Mouse (Mus musculus) intestine, embryonic 16.5 days (tissue): ENCODE data around the gene Cryzl2. TPM values are rescaled to one million over a fixed set of nuclear protein-coding genes. Genes with fewer than 3 reads are reported as not detected.

Experiments
- ATAC-seq: fragments of 200-750 bp; cut with Nextera tagmentation; 2 replicates; pipeline ENCODE4 v1.8.0; 2017; ENCODE audit warnings: moderate TSS enrichment, moderate library complexity
- H3K27ac ChIP-seq: fragments of 300-500 bp; sonication (generic); 2 replicates; pipeline ENCODE4 v1.5.1; 2014; ENCODE audit warnings: mild to moderate bottlenecking, low read length
- H3K27me3 ChIP-seq: fragments of 300-500 bp; sonication (generic); replicated peaks from 2 replicates; pipeline ENCODE4 v1.6.1; 2014; ENCODE audit warnings: low read length, control low read depth, mixed read lengths; ENCODE audit not compliant: control insufficient read depth, insufficient read depth
- H3K36me3 ChIP-seq: fragments of 300-500 bp; sonication (generic); 2 replicates; pipeline ENCODE4 v1.6.1; 2014; ENCODE audit warnings: low read length, control low read depth; ENCODE audit not compliant: control insufficient read depth, insufficient read depth
- H3K4me1 ChIP-seq: fragments of 300-500 bp; sonication (generic); 2 replicates; pipeline ENCODE4 v1.6.1; 2014; ENCODE audit warnings: low read length, control low read depth, mixed read lengths; ENCODE audit not compliant: control insufficient read depth, insufficient read depth
- H3K4me2 ChIP-seq: fragments of 300-500 bp; sonication (generic); 2 replicates; pipeline ENCODE4 v1.6.1; 2014; ENCODE audit warnings: low read depth, low read length, control low read depth
- H3K4me3 ChIP-seq: fragments of 300-500 bp; sonication (generic); 2 replicates; pipeline ENCODE4 v1.5.1; 2014; ENCODE audit warnings: mild to moderate bottlenecking, low read length
- H3K9ac ChIP-seq: fragments of 300-500 bp; sonication (generic); 2 replicates; pipeline ENCODE4 v1.6.1; 2014; ENCODE audit warnings: low read depth, low read length
- H3K9me3 ChIP-seq: fragments of 300-500 bp; sonication (generic); 2 replicates; pipeline ENCODE4 v1.6.1; 2016; ENCODE audit warnings: low read length, control low read depth; ENCODE audit not compliant: control insufficient read depth
- WGBS: fragments of 180-500 bp; shearing (Covaris S2); extraction: QIAGEN DNeasy Blood & Tissue Kit; methylation state at CpG from one replicate; pipeline ENCODE4 v1.1.7; 2014; 5-methylcytosine and 5-hydroxymethylcytosine counted together
- polyA plus RNA-seq: library from polyadenylated mRNA; unstranded; fragments of >200 nt; fragmentation: Nextera tagmentation; extraction: Ambion mirVana; gene quantifications from 2 replicates; pipeline ENCODE4 v1.2.1, GENCODE M21; 2015

Gene Cryzl2
- polyA plus RNA-seq, 1 experiment from 2014 or later: 12.7 TPM

DNA sequence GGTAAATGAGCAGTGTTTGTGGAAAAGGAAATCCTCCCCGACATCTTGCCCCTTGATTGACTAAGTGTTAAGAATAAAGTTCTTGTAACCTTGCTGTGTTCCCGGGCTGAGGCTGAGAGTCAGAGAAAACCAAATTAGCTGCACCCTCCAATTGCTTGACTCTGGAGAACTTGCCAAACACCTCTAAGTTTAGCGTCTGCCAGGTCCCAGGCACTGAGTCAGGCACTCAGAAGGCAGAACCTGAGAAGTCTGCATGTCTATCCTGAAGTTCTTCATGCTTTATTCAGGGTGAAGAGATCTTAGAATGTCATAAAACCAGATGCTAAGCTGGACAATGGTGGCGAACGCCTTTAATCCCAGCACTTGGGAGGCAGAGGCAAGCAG, 9.6 kb upstream of the Cryzl2 start:
- no peaks in the 10 kb centered on the region for H3K9me3 ChIP-seq
- no peak overlapping the region for H3K9ac ChIP-seq
- no peak overlapping the region for H3K27ac ChIP-seq
- 73% methylated on average over 5 of the region's 5 CpGs for WGBS
- H3K4me3 ChIP-seq: no peak overlapping the region
- H3K4me2 ChIP-seq: no peak overlapping the region
- ATAC-seq: no peak
- H3K27me3 ChIP-seq: no peaks in the 10 kb centered on the region; the same call in 1 of the 2 replicates
- peaks cover 12% of the 10 kb centered on the region; the same call in 1 of the 2 replicates for H3K4me1 ChIP-seq
- no peaks in the 10 kb centered on the region for H3K36me3 ChIP-seq

DNA sequence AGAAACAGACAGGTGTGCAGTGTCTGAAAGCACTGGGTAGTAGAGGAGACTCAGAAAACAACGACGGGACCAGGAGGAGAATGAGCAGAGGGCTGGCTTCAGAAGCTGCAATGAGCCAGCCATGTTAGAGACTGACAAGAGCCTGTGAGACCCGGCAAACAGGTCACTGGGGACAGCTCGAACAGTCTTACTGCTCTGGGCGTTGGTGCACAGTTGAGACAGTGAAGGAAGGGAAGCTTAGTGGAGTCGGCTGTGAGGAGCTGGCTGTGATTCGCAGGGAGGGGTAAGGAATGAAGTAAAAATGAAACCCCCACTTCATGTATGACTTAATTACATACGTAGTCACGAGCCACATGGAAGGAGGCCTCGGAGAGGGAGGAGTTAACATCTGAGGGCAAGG, 8.8 kb upstream of the Cryzl2 start:
- H3K27ac ChIP-seq: peak overlapping the region; percentile 33; the same call in 1 of the 2 replicates
- peak overlapping the region; percentile 51 for H3K4me2 ChIP-seq
- peak overlapping the region; percentile 20 for H3K4me3 ChIP-seq
- H3K4me1 ChIP-seq: peaks cover 12% of the 10 kb centered on the region; the same call in 1 of the 2 replicates
- ATAC-seq: peak; percentile 70
- H3K36me3 ChIP-seq: no peaks in the 10 kb centered on the region
- H3K9me3 ChIP-seq: no peaks in the 10 kb centered on the region
- no peaks in the 10 kb centered on the region; the same call in 1 of the 2 replicates for H3K27me3 ChIP-seq
- 14% methylated on average over 10 of the region's 10 CpGs for WGBS
- peak overlapping the region; percentile 58 for H3K9ac ChIP-seq

DNA sequence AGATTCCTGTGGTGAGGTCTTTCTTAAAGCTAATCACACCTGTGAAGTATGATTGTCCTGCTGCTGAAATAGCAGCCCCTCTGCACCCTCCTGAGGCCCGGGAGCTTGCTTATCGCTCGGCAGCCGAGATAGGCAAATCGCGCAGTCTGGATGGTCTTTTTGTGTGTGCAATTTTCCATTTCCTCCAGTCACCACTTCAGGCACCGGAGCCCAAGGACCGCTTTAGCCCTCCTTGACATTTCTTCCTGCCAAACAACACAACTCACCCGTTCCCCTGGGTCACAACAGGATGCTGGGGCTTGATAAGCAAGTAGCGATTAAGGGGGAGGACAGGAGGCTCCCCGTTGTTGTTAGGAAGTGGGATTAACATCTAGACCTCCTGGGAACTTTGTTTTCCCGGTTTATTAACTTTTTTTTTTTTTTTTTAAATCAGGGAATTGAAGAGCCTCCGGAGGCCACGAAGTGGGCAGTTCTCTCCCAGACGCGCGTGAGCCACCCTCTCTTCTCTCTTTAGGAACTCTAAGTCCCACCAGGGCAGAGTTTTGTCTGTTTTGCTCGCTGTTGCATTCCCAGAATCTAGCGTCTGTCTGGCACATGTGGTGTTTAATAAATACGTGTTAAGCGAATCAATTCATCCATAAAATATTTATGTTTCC, 8.3 kb upstream of the Cryzl2 start:
- peak overlapping the region; percentile 20 for H3K4me3 ChIP-seq
- H3K27ac ChIP-seq: peak overlapping the region; percentile 33; the same call in 1 of the 2 replicates

DNA sequence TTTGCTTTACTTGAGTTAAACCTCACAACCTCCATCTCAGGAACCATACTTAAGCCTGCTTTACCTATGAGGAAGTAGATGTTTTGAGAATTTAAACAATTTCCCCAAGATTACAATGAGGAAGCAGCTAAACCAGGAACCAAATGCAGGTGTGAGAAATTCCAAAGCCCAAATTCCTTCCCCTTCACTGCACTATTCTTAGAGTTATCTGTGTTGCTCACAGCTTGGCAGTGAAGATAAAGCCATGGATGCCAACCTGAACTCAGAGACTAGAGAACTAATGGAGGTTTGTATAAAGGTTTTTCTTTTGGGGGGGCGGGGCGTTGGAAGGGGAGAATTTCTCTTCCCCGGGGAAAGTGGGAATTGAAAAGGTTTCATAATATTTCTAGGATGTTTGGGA, 6.1 kb upstream of the Cryzl2 start:
- Histone ChIP-seq H3K4me2 (no peak overlapping the region), H3K9ac (no peak overlapping the region), H3K4me3 (no peak overlapping the region), H3K9me3 (no peaks in the 10 kb centered on the region), H3K36me3 (no peaks in the 10 kb centered on the region), H3K4me1 (peaks cover 12% of the 10 kb centered on the region; the same call in 1 of the 2 replicates), H3K27me3 (no peaks in the 10 kb centered on the region; the same call in 1 of the 2 replicates), H3K27ac (no peak overlapping the region)
- no peak for ATAC-seq
- 81% methylated on average over 3 of the region's 3 CpGs for WGBS

More for the DNA sequence above, 8.3 kb upstream of the Cryzl2 start:
- H3K36me3 ChIP-seq: no peaks in the 10 kb centered on the region
- 12% methylated on average over 21 of the region's 21 CpGs for WGBS
- peak; percentile 71 for ATAC-seq
- H3K4me2 ChIP-seq: peak overlapping the region; percentile 51
- no peaks in the 10 kb centered on the region; the same call in 1 of the 2 replicates for H3K27me3 ChIP-seq
- no peaks in the 10 kb centered on the region for H3K9me3 ChIP-seq
- H3K4me1 ChIP-seq: peaks cover 12% of the 10 kb centered on the region; the same call in 1 of the 2 replicates
- peak overlapping the region; percentile 58 for H3K9ac ChIP-seq

DNA sequence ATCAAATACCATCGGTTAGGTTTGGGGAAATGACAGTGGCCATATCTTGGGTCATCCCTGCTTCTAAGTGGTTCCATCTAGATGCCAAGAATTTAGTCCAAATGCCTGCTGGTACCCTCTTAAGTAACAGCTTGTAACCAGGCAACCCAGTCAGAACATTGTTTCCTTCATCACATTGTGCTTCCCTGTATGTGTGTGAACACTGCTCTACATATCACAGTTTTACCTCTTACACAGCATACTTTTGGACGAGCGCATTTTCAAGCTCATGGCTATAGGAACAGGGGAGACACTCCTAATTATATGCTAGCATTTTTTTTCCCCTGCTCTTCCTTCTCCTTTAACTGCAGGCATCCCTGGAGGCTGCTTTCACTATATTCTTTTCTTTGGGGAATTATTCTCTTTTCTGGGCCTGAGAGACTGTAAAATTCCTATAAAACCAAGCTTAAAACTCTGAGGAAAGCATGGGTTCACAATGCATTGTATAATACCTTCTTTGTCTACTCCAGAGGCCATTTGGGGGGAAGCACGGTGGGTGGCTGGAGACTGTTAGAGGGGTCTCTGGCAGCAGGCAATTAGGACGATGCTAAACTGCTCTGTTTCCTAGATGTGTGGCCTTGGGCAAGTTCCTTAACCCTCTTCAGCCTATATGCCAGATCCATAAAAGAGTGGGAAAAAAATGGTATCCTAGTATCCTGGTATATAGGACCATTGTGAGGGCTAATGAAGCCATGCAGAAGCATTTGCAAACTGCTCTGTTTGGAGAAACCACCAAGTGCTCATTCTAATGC, 5.4 kb upstream of the Cryzl2 start:
- no peaks in the 10 kb centered on the region for H3K36me3 ChIP-seq
- WGBS: 71% methylated on average over 5 of the region's 5 CpGs
- no peak for ATAC-seq
- H3K4me3 ChIP-seq: no peak overlapping the region
- no peak overlapping the region for H3K4me2 ChIP-seq
- no peaks in the 10 kb centered on the region; the same call in 1 of the 2 replicates for H3K27me3 ChIP-seq
- H3K27ac ChIP-seq: no peak overlapping the region
- H3K4me1 ChIP-seq: peaks cover 12% of the 10 kb centered on the region; the same call in 1 of the 2 replicates
- H3K9me3 ChIP-seq: no peaks in the 10 kb centered on the region
- H3K9ac ChIP-seq: no peak overlapping the region

DNA sequence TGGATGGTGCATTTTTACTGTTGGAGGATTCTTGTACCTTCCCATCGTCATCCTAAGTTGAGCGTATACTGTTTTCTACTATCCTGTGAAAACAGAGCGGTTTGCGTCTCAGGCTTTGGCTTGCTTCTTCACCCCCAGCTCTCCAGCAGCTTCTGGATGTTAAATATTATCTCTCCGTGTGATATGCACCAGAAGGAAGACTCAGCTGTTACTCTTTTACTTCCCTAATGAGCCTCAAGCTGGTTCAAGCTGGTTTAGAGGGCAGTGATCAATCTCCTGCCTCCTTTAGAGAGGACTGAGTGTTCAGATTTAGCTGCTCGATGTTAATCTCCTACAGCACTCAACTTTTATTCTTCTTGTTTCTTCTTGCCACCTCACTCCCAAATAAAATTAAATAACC, 3.5 kb upstream of the Cryzl2 start:
- Histone ChIP-seq H3K27me3 (no peaks in the 10 kb centered on the region; the same call in 1 of the 2 replicates), H3K9ac (no peak overlapping the region), H3K4me2 (no peak overlapping the region), H3K4me3 (no peak overlapping the region), H3K27ac (no peak overlapping the region), H3K36me3 (no peaks in the 10 kb centered on the region), H3K9me3 (no peaks in the 10 kb centered on the region), H3K4me1 (peaks cover 9% of the 10 kb centered on the region)
- ATAC-seq: no peak
- WGBS: 63% methylated on average over 6 of the region's 6 CpGs

DNA sequence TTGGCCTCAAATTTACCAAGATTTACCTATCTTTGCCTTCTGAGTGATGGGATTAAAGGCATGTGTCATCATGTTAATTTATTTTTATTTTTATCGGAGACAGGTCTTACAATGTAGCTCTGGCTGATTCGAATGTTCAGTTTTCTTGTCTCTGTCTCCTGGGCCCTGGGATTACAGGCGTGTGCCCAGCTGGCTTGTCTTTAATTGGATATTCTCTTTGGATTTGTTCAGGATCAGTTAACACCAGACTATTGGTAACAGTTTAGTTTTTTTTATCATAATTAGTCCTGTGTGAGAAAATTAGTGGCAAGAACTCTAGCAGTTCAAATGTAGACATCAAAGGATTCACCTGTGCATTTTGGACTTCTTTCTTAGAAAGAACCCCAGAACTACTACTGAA, 588 bp upstream of the Cryzl2 start:
- no peak overlapping the region for H3K4me2 ChIP-seq
- no peaks in the 10 kb centered on the region for H3K36me3 ChIP-seq
- no peaks in the 10 kb centered on the region for H3K27me3 ChIP-seq
- H3K4me3 ChIP-seq: no peak overlapping the region
- no peak for ATAC-seq
- WGBS: 90% methylated on average over 3 of the region's 3 CpGs
- no peaks in the 10 kb centered on the region for H3K9me3 ChIP-seq
- no peak overlapping the region for H3K27ac ChIP-seq
- no peak overlapping the region for H3K9ac ChIP-seq
- peaks cover 3% of the 10 kb centered on the region; the same call in 1 of the 2 replicates for H3K4me1 ChIP-seq

DNA sequence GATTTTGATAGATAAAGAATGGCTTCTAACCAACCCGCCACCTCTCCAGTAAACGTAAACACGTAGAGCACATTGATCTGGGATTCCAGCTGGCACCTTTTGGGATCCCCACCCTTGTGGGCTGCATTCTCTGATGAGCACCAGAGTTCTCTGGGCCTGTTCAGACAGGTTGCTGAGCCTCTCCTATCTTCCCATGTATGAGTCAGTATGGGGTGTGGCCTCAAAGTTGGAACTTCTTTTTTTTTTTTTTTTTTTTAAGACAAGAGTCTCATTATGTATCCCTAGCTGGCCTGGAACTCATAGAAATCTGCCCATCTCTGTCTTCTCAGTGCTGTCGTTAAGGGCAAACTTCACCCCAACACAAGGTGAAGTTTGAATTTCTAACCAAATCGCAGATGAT, 1.5 kb downstream of the Cryzl2 start:
- Histone ChIP-seq H3K9me3 (no peaks in the 10 kb centered on the region), H3K4me1 (peaks cover 3% of the 10 kb centered on the region; the same call in 1 of the 2 replicates), H3K4me2 (no peak overlapping the region), H3K27ac (no peak overlapping the region), H3K27me3 (no peaks in the 10 kb centered on the region), H3K36me3 (no peaks in the 10 kb centered on the region), H3K9ac (no peak overlapping the region), H3K4me3 (no peak overlapping the region)
- no peak for ATAC-seq
- WGBS: 90% methylated on average over 5 of the region's 5 CpGs

DNA sequence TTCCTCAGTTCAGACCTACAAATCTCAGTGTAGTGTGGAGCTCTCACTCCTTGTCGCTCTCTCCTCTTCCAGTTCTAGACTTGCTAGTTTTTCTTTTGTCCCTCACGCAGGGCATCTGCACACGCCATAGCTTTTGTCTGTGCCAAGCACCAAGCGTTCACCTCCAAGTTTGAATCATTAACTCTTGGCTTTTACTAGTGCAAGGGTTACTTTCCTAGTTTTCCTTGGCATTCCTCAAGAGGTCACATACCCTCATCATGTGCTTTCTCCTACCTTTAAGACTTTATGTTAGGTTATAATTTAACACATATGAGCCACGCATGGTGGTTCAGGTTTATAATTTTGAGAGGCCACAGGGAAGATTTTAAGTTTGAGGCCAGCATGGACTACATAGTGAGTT, 2.9 kb downstream of the Cryzl2 start:
- Histone ChIP-seq H3K9ac (no peak overlapping the region), H3K27ac (no peak overlapping the region), H3K9me3 (no peaks in the 10 kb centered on the region), H3K36me3 (no peaks in the 10 kb centered on the region), H3K4me3 (no peak overlapping the region), H3K4me1 (peaks cover 3% of the 10 kb centered on the region; the same call in 1 of the 2 replicates), H3K27me3 (no peaks in the 10 kb centered on the region), H3K4me2 (no peak overlapping the region)
- WGBS: 97% methylated on average over 5 of the region's 5 CpGs
- ATAC-seq: no peak
